Mouse (Mus musculus): ENCODE results near the gene Msi1.
"Not testable (repeated sequence)": the region's sequence is repeated elsewhere in the genome, so short reads cannot be mapped to it uniquely, and the experiment has no call there.

The Msi1 gene

GRCm38 (mm10) chr5:115489699-115490637 lies 60.6 kb downstream of the Msi1 start:
- peak; percentile 89 for DNase-seq (ENCODE audit: low spot score)

- DNase-seq (ENCODE audit: low spot score), result no peak
Measured at GRCm38 (mm10) chr5:115490638-115491000, 61.2 kb downstream of the Msi1 start.

GRCm38 (mm10) chr5:115491076-115491475 lies 61.7 kb downstream of the Msi1 start:
- DNase-seq (ENCODE audit: low spot score), result no peak

GRCm38 (mm10) chr5:115491771-115492322 lies 62.4 kb downstream of the Msi1 start:
- peak; percentile 76 for DNase-seq (ENCODE audit: low spot score)

GRCm38 (mm10) chr5:115492711-115493335 lies 63.4 kb downstream of the Msi1 start:
- no peak for DNase-seq (ENCODE audit: low spot score)

GRCm38 (mm10) chr5:115493441-115493840 lies 64.0 kb downstream of the Msi1 start:
- DNase-seq (ENCODE audit: low spot score), result no peak

GRCm38 (mm10) chr5:115495618-115496017 lies 66.2 kb downstream of the Msi1 start:
- DNase-seq (ENCODE audit: low spot score), result not testable (repeated sequence)

GRCm38 (mm10) chr5:115497033-115497432 lies 67.6 kb downstream of the Msi1 start:
- no peak for DNase-seq (ENCODE audit: low spot score)

- no peak for DNase-seq (ENCODE audit: low spot score)
Measured at GRCm38 (mm10) chr5:115498307-115499240, 69.2 kb downstream of the Msi1 start.

GRCm38 (mm10) chr5:115500383-115500935 lies 71.1 kb downstream of the Msi1 start:
- no peak for DNase-seq (ENCODE audit: low spot score)

GRCm38 (mm10) chr5:115503035-115503434 lies 73.6 kb downstream of the Msi1 start:
- DNase-seq (ENCODE audit: low spot score), result no peak
